Mouse (Mus musculus): Measurements from ENCODE around the gene Gpr87. TPM values are rescaled to one million over a fixed set of nuclear protein-coding genes. Genes with fewer than 3 reads are reported as not detected.

Gpr87 gene
- polyA plus RNA-seq, 1 experiment from 2014 or later: not detected

- peak overlapping the region; percentile 31 for H3K4me2 ChIP-seq (replicated peaks)
- H3K27me3 ChIP-seq (replicated peaks): no peaks in the 10 kb centered on the region
- H3K9me3 ChIP-seq: no peaks in the 10 kb centered on the region
- 0 out of 2 replicates have a peak, but pooled peaks cover 5% of the 10 kb centered on the region for H3K4me1 ChIP-seq (replicated peaks)
- no peak overlapping the region for H3K27ac ChIP-seq
- H3K4me3 ChIP-seq (replicated peaks): no peak overlapping the region
- WGBS: 36% methylated on average over 8 of the region's 8 CpGs
- peak; percentile 73 for ATAC-seq
- H3K36me3 ChIP-seq: no peaks in the 10 kb centered on the region
- H3K9ac ChIP-seq: no peak overlapping the region
These were observed 64.5 kb downstream of the Gpr87 start for GRCm38 (mm10) chr3:59130431-59130830.

- H3K27ac ChIP-seq: no peak overlapping the region
- H3K36me3 ChIP-seq: no peaks in the 10 kb centered on the region
- peaks cover 6% of the 10 kb centered on the region; the same call in 1 of the 2 replicates for H3K4me1 ChIP-seq (replicated peaks)
- 76% methylated on average over 3 of the region's 3 CpGs for WGBS
- no peak overlapping the region for H3K9ac ChIP-seq
- no peak overlapping the region for H3K4me3 ChIP-seq (replicated peaks)
- no peak overlapping the region for H3K4me2 ChIP-seq (replicated peaks)
- no peaks in the 10 kb centered on the region for H3K27me3 ChIP-seq (replicated peaks)
- H3K9me3 ChIP-seq: no peaks in the 10 kb centered on the region
- no peak for ATAC-seq
These were observed 65.4 kb downstream of the Gpr87 start for GRCm38 (mm10) chr3:59129547-59129946.

Other genes with a start within 250 kb of the Gpr87 start
- gene Med12l, start 189.3 kb downstream of the Gpr87 start, polyA plus RNA-seq (2015; fragmentation: Nextera tagmentation; extraction: Ambion mirVana): 1.1 and 1.5 TPM in 2 replicates
- 0.97 and 1.00 TPM in 2 replicates for gene Gpr171, start 93.3 kb downstream of the Gpr87 start, polyA plus RNA-seq (2015; fragmentation: Nextera tagmentation; extraction: Ambion mirVana)
- 8.6 and 10.3 TPM in 2 replicates for gene P2ry14, start 41.5 kb downstream of the Gpr87 start, polyA plus RNA-seq (2015; fragmentation: Nextera tagmentation; extraction: Ambion mirVana)
- gene P2ry13, start 15.8 kb upstream of the Gpr87 start, polyA plus RNA-seq (2015; fragmentation: Nextera tagmentation; extraction: Ambion mirVana): 1.2 and 1.6 TPM in 2 replicates
- gene P2ry12, start 67.8 kb upstream of the Gpr87 start, polyA plus RNA-seq (2015; fragmentation: Nextera tagmentation; extraction: Ambion mirVana): 1.9 and 2.0 TPM in 2 replicates
- 6.7 and 8.3 TPM in 2 replicates for gene Igsf10, start 149.3 kb upstream of the Gpr87 start, polyA plus RNA-seq (2015; fragmentation: Nextera tagmentation; extraction: Ambion mirVana)